Mouse (Mus musculus): ENCODE measurements around the gene Fermt3. TPM values are rescaled to one million over a fixed set of nuclear protein-coding genes. Genes with fewer than 3 reads are reported as not detected.

The Fermt3 gene
- polyA plus RNA-seq, 1 experiment from 2014 or later = 13.5 TPM

GRCm38 (mm10) chr19:7029531-7029930, 10.3 kb upstream of the Fermt3 start:
- H3K9me3 ChIP-seq = no peaks in the 10 kb centered on the region
- H3K4me3 ChIP-seq = no peak overlapping the region
- 96% methylated on average over 5 of the region's 5 CpGs for WGBS
- H3K27me3 ChIP-seq = no peaks in the 10 kb centered on the region
- no peak overlapping the region for H3K9ac ChIP-seq
- no peak for ATAC-seq (ENCODE audit: borderline replicate concordance, extremely low read depth, low FRiP score, low TSS enrichment)
- no peak overlapping the region for H3K27ac ChIP-seq
- H3K4me1 ChIP-seq = no peaks in the 10 kb centered on the region
- H3K4me2 ChIP-seq = no peak overlapping the region
- H3K36me3 ChIP-seq = peaks cover 97% of the 10 kb centered on the region

GRCm38 (mm10) chr19:7020224-7020641, 964 bp upstream of the Fermt3 start:
- WGBS = 46% methylated on average over 3 of the region's 3 CpGs
- ATAC-seq (ENCODE audit: borderline replicate concordance, extremely low read depth, low FRiP score, low TSS enrichment) = no peak
- Histone ChIP-seq H3K4me3 (no peak overlapping the region), H3K27ac (no peak overlapping the region), H3K27me3 (no peaks in the 10 kb centered on the region), H3K4me1 (no peaks in the 10 kb centered on the region), H3K9ac (no peak overlapping the region), H3K36me3 (peaks cover 53% of the 10 kb centered on the region), H3K4me2 (no peak overlapping the region), H3K9me3 (no peaks in the 10 kb centered on the region)

- Histone ChIP-seq H3K9ac (no peak overlapping the region), H3K36me3 (peaks cover 38% of the 10 kb centered on the region), H3K4me2 (no peak overlapping the region), H3K27ac (no peak overlapping the region), H3K27me3 (no peaks in the 10 kb centered on the region), H3K4me1 (no peaks in the 10 kb centered on the region), H3K4me3 (peak overlapping the region; percentile 9; the same call in 1 of the 2 replicates), H3K9me3 (no peaks in the 10 kb centered on the region)
- ATAC-seq (ENCODE audit: borderline replicate concordance, extremely low read depth, low FRiP score, low TSS enrichment) = no peak
- WGBS = 82% methylated on average over 11 of the region's 11 CpGs
Measured at GRCm38 (mm10) chr19:7018546-7018945, 723 bp downstream of the Fermt3 start.

GRCm38 (mm10) chr19:7017541-7018457, 1.5 kb downstream of the Fermt3 start:
- Histone ChIP-seq H3K4me1 (no peaks in the 10 kb centered on the region), H3K27ac (no peak overlapping the region), H3K9ac (no peak overlapping the region), H3K4me2 (no peak overlapping the region), H3K9me3 (no peaks in the 10 kb centered on the region), H3K36me3 (peaks cover 31% of the 10 kb centered on the region), H3K27me3 (no peaks in the 10 kb centered on the region), H3K4me3 (no peak overlapping the region)
- ATAC-seq (ENCODE audit: borderline replicate concordance, extremely low read depth, low FRiP score, low TSS enrichment) = no peak
- 72% methylated on average over 12 of the region's 12 CpGs for WGBS

GRCm38 (mm10) chr19:7014481-7015135, 4.7 kb downstream of the Fermt3 start:
- ATAC-seq (ENCODE audit: borderline replicate concordance, extremely low read depth, low FRiP score, low TSS enrichment) = no peak
- H3K4me2 ChIP-seq = no peak overlapping the region
- no peaks in the 10 kb centered on the region; the same call in 1 of the 2 replicates for H3K36me3 ChIP-seq
- no peaks in the 10 kb centered on the region for H3K27me3 ChIP-seq
- H3K9ac ChIP-seq = no peak overlapping the region
- no peaks in the 10 kb centered on the region for H3K9me3 ChIP-seq
- 85% methylated on average over 20 of the region's 20 CpGs for WGBS
- no peak overlapping the region for H3K4me3 ChIP-seq
- no peak overlapping the region for H3K27ac ChIP-seq
- no peaks in the 10 kb centered on the region for H3K4me1 ChIP-seq

GRCm38 (mm10) chr19:7013984-7014383, 5.3 kb downstream of the Fermt3 start:
- H3K9me3 ChIP-seq = no peaks in the 10 kb centered on the region
- no peak overlapping the region for H3K4me3 ChIP-seq
- H3K9ac ChIP-seq = no peak overlapping the region
- no peaks in the 10 kb centered on the region for H3K4me1 ChIP-seq
- H3K27me3 ChIP-seq = no peaks in the 10 kb centered on the region
- no peaks in the 10 kb centered on the region for H3K36me3 ChIP-seq
- ATAC-seq (ENCODE audit: borderline replicate concordance, extremely low read depth, low FRiP score, low TSS enrichment) = no peak
- no peak overlapping the region for H3K4me2 ChIP-seq
- H3K27ac ChIP-seq = no peak overlapping the region
- WGBS = 92% methylated on average over 9 of the region's 9 CpGs

GRCm38 (mm10) chr19:7012426-7012825, 6.8 kb downstream of the Fermt3 start:
- H3K27me3 ChIP-seq = no peaks in the 10 kb centered on the region

GRCm38 (mm10) chr19:7006892-7007593, 12.2 kb downstream of the Fermt3 start:
- no peak overlapping the region for H3K9ac ChIP-seq
- WGBS = 68% methylated on average over 9 of the region's 9 CpGs
- peak; percentile 43; the same call in 1 of the 2 replicates for ATAC-seq (ENCODE audit: borderline replicate concordance, extremely low read depth, low FRiP score, low TSS enrichment)
- no peak overlapping the region for H3K4me2 ChIP-seq
- H3K27ac ChIP-seq = peak overlapping the region; percentile 42
- no peak overlapping the region for H3K4me3 ChIP-seq
- no peaks in the 10 kb centered on the region for H3K4me1 ChIP-seq
- no peaks in the 10 kb centered on the region for H3K9me3 ChIP-seq
- H3K36me3 ChIP-seq = no peaks in the 10 kb centered on the region
- H3K27me3 ChIP-seq = no peaks in the 10 kb centered on the region

More at GRCm38 (mm10) chr19:7012426-7012825, 6.8 kb downstream of the Fermt3 start:
- Histone ChIP-seq H3K4me1 (no peaks in the 10 kb centered on the region), H3K9me3 (no peaks in the 10 kb centered on the region), H3K4me2 (no peak overlapping the region), H3K27ac (no peak overlapping the region), H3K36me3 (no peaks in the 10 kb centered on the region), H3K4me3 (no peak overlapping the region), H3K9ac (no peak overlapping the region)
- ATAC-seq (ENCODE audit: borderline replicate concordance, extremely low read depth, low FRiP score, low TSS enrichment) = no peak
- WGBS = 66% methylated on average over 4 of the region's 4 CpGs

- WGBS = 92% methylated on average over 19 of the region's 19 CpGs
- Histone ChIP-seq H3K9me3 (no peaks in the 10 kb centered on the region), H3K4me1 (peaks cover 23% of the 10 kb centered on the region), H3K36me3 (peaks cover 24% of the 10 kb centered on the region), H3K4me3 (no peak overlapping the region), H3K4me2 (no peak overlapping the region), H3K27me3 (no peaks in the 10 kb centered on the region), H3K27ac (no peak overlapping the region), H3K9ac (no peak overlapping the region)
- ATAC-seq (ENCODE audit: borderline replicate concordance, extremely low read depth, low FRiP score, low TSS enrichment) = no peak
Measured at GRCm38 (mm10) chr19:6999360-7000063, 19.8 kb downstream of the Fermt3 start.

- Histone ChIP-seq H3K36me3 (peaks cover 24% of the 10 kb centered on the region), H3K9ac (no peak overlapping the region)
Measured at GRCm38 (mm10) chr19:6997721-6998290, 21.5 kb downstream of the Fermt3 start.

GRCm38 (mm10) chr19:6996006-6996405, 23.3 kb downstream of the Fermt3 start, which contains the start of the genes Nudt22 and Trpt1:
TSS of gene Nudt22 (minus strand) at chr19:6996117.
TSS of gene Trpt1 (plus strand) at chr19:6996131.
- H3K4me3 ChIP-seq = peak within 1 kb of the TSS; percentile 57
- peaks cover 24% of the 10 kb centered on the region for H3K36me3 ChIP-seq
- peak within 1 kb of the TSS; percentile 84 for H3K4me2 ChIP-seq
- peak within 1 kb of the TSS; percentile 76 for H3K27ac ChIP-seq
- no peaks in the 10 kb centered on the region for H3K9me3 ChIP-seq
- H3K4me1 ChIP-seq = peaks cover 40% of the 10 kb centered on the region
- H3K9ac ChIP-seq = peak within 1 kb of the TSS; percentile 69
- H3K27me3 ChIP-seq = no peaks in the 10 kb centered on the region
- peak; percentile 64 for ATAC-seq (ENCODE audit: borderline replicate concordance, extremely low read depth, low FRiP score, low TSS enrichment)
- under 1% methylated on average over 24 of the region's 24 CpGs for WGBS

More at GRCm38 (mm10) chr19:6997721-6998290, 21.5 kb downstream of the Fermt3 start:
- WGBS = 79% methylated on average over 9 of the region's 9 CpGs
- Histone ChIP-seq H3K4me2 (no peak overlapping the region), H3K27ac (no peak overlapping the region), H3K9me3 (no peaks in the 10 kb centered on the region), H3K4me1 (peaks cover 34% of the 10 kb centered on the region), H3K27me3 (no peaks in the 10 kb centered on the region), H3K4me3 (no peak overlapping the region)
- no peak for ATAC-seq (ENCODE audit: borderline replicate concordance, extremely low read depth, low FRiP score, low TSS enrichment)
